Mouse (Mus musculus): ENCODE measurements at regions not wholly inside any gene's neighbourhood (a gene's known extent, or its start where the extent isn't known, plus 50 kb on each side); places are given as distances from the start of the nearest gene placed in this dataset.

- DNase-seq (ENCODE audit: low spot score): no peak
Observed at GRCm38 (mm10) chr5:118354127-118354526, 109.1 kb downstream of the 2410131K14Rik start.

- no peak for DNase-seq (ENCODE audit: low spot score)
Observed at GRCm38 (mm10) chr5:118354871-118355270, 109.8 kb downstream of the 2410131K14Rik start.

GRCm38 (mm10) chr5:118355287-118355686, 110.3 kb downstream of the 2410131K14Rik start:
- DNase-seq (ENCODE audit: low spot score): no peak

- DNase-seq (ENCODE audit: low spot score): peak; percentile 52
Observed at GRCm38 (mm10) chr5:118355691-118356337, 110.8 kb downstream of the 2410131K14Rik start.

GRCm38 (mm10) chr5:118359646-118360373, 114.8 kb downstream of the 2410131K14Rik start:
- no peak for DNase-seq (ENCODE audit: low spot score)

- no peak for DNase-seq (ENCODE audit: low spot score)
Observed at GRCm38 (mm10) chr5:118360374-118361064, 115.5 kb downstream of the 2410131K14Rik start.

- no peak for DNase-seq (ENCODE audit: low spot score)
Observed at GRCm38 (mm10) chr5:118361133-118361852, 116.3 kb downstream of the 2410131K14Rik start.

- DNase-seq (ENCODE audit: low spot score): no peak
Observed at GRCm38 (mm10) chr5:118361853-118362406, 116.9 kb downstream of the 2410131K14Rik start.

- DNase-seq (ENCODE audit: low spot score): no peak
Observed at GRCm38 (mm10) chr5:118362738-118363137, 117.7 kb downstream of the 2410131K14Rik start.

- no peak for DNase-seq (ENCODE audit: low spot score)
Observed at GRCm38 (mm10) chr5:118363154-118363553, 118.1 kb downstream of the 2410131K14Rik start.

GRCm38 (mm10) chr5:118364646-118365045, 119.6 kb downstream of the 2410131K14Rik start:
- no peak for DNase-seq (ENCODE audit: low spot score)

- no peak for DNase-seq (ENCODE audit: low spot score)
Observed at GRCm38 (mm10) chr5:118365196-118365595, 120.2 kb downstream of the 2410131K14Rik start.

- no peak for DNase-seq (ENCODE audit: low spot score)
Observed at GRCm38 (mm10) chr5:118365651-118366050, 120.6 kb downstream of the 2410131K14Rik start.

- no peak for DNase-seq (ENCODE audit: low spot score)
Observed at GRCm38 (mm10) chr5:118367047-118367446, 122.0 kb downstream of the 2410131K14Rik start.

- no peak for DNase-seq (ENCODE audit: low spot score)
Observed at GRCm38 (mm10) chr5:118373581-118373981, 128.6 kb downstream of the 2410131K14Rik start.

GRCm38 (mm10) chr5:118374968-118375367, 129.9 kb downstream of the 2410131K14Rik start:
- DNase-seq (ENCODE audit: low spot score): no peak

GRCm38 (mm10) chr5:118375916-118376315, 130.9 kb downstream of the 2410131K14Rik start:
- no peak for DNase-seq (ENCODE audit: low spot score)

- no peak for DNase-seq (ENCODE audit: low spot score)
Observed at GRCm38 (mm10) chr5:118376478-118376877, 131.5 kb downstream of the 2410131K14Rik start.

- DNase-seq (ENCODE audit: low spot score): no peak
Observed at GRCm38 (mm10) chr5:118377402-118377848, 132.4 kb downstream of the 2410131K14Rik start.

GRCm38 (mm10) chr5:118379245-118380051, 134.4 kb downstream of the 2410131K14Rik start:
- DNase-seq (ENCODE audit: low spot score): no peak

- no peak for DNase-seq (ENCODE audit: low spot score)
Observed at GRCm38 (mm10) chr5:118380052-118380421, 135.0 kb downstream of the 2410131K14Rik start.

Measured in ovary, adult 18-20 months (tissue).